Mouse (Mus musculus): ENCODE results near the gene Zfp74.

Gene Zfp74

DNA sequence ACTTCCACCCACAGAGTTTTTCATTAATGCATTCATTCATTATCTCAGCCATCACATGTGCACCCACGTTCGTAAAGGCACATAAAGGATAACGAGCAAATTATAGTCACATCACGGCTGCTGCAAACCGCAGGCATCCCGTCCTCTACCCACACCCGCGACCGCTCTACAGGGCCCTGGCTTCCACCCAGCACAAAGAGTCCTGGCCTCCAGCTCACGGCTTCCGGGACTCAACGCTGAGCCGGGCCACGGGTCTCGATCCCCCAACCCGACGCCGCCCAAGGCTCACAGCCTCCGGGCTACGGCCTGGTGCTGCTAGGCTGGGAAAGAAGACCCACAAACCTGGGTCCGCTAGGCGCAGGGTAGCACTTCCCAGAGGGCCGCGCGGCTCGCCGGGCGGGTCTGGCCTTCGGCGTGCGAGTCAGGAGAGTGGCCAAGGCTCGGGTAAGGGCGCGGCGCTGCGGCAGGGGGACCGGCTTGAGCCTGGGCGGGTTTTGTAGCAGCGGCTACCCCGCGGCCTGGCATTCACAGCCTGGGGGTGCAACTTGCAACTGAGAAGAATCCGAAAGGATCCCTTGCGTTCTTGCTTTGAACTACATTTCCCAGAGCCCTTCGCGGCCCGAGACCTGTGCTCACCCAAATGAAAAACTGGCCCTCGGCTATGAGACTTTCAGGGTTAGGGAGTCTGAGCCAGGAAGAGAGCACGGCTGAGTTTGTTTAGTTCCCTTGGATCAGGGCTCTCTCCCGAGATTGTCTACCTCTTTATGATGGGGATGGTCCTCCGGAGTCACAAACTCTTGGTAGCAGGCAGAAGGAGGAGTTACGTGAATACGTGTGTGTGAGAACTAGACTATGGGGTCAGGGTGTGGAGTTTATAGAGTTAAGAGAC is at the start of gene Zfp74:
Gene Zfp74, minus strand, starts transcription at position 577 of the 889 bp plus-strand sequence.
- H3K4me1 ChIP-seq (replicated peaks; ENCODE audit: low read depth, low read length), result peaks cover 13% of the 10 kb centered on the region
- peak within 1 kb of the TSS; percentile 85 for H3K4me3 ChIP-seq (replicated peaks; ENCODE audit: low read length)
- H3K9me3 ChIP-seq (ENCODE audit: low read length), result no peaks in the 10 kb centered on the region
- peaks cover 15% of the 10 kb centered on the region; the same call in 1 of the 2 replicates for H3K36me3 ChIP-seq (ENCODE audit: insufficient read depth, low read length)
- no peaks in the 10 kb centered on the region for H3K27me3 ChIP-seq (ENCODE audit: insufficient read depth, low read length)
- TF ChIP-seq CTCF (conservative IDR thresholded peaks at IDR 0.05; ENCODE audit: low read length), result no peak
- TF ChIP-seq POU5F1 (IDR thresholded peaks at IDR 0.05; ENCODE audit: borderline replicate concordance, low read length), result no peak
- TF ChIP-seq NANOG (IDR thresholded peaks at IDR 0.05; ENCODE audit: borderline replicate concordance, low read length), result no peak

DNA sequence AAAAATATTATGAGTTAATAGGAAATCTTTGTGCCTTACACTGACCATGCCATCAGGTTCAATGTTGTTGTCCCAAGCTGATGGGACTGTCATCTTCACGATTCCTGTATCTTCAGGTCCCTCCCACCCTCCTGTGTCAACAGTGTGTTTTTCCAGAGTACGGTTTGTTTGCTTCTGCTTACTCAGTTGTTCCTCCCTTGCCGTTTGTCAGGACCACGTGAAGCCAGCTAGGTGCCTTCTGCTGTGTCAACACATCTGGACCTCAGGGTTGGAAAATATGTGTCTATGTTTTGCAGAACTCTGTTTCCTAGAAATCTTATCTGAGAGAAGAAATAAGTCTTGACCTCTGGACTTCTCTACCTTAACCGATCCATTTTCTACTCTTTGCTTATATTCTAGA is 46.7 kb upstream of the Zfp74 start:
- Histone ChIP-seq H3K36me3 (ENCODE audit: insufficient read depth, low read length) (peaks cover 97% of the 10 kb centered on the region), H3K4me1 (replicated peaks; ENCODE audit: low read depth, low read length) (peaks cover 24% of the 10 kb centered on the region), H3K27me3 (ENCODE audit: insufficient read depth, low read length) (no peaks in the 10 kb centered on the region), H3K4me3 (replicated peaks; ENCODE audit: low read length) (no peak overlapping the region), H3K9me3 (ENCODE audit: low read length) (no peaks in the 10 kb centered on the region)
- TF ChIP-seq CTCF (conservative IDR thresholded peaks at IDR 0.05; ENCODE audit: low read length), result no peak

DNA sequence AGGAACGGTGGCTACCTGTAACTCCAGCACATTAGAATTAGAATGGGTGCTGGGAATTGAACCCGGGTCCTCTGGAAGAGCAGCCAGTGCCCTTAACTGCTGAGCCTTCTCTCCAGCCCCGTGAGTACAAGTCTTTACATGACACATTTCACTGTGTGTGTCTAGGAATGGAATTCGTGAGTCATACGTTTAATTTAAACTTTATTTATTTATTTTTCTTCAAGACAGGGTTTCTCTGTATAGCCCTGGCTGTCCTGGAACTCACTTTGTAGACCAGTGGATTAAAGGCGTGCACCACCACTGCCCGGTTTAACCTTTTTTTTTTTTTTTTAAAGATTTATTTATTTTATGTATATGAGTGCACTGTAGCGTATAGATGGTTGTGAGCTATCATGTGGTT is 41.2 kb upstream of the Zfp74 start:
- peaks cover 94% of the 10 kb centered on the region for H3K36me3 ChIP-seq (ENCODE audit: insufficient read depth, low read length)
- no peaks in the 10 kb centered on the region for H3K9me3 ChIP-seq (ENCODE audit: low read length)
- no peak for TF ChIP-seq NANOG (IDR thresholded peaks at IDR 0.05; ENCODE audit: borderline replicate concordance, low read length)
- no peak for TF ChIP-seq CTCF (conservative IDR thresholded peaks at IDR 0.05; ENCODE audit: low read length)
- TF ChIP-seq POU5F1 (IDR thresholded peaks at IDR 0.05; ENCODE audit: borderline replicate concordance, low read length), result no peak
- H3K4me3 ChIP-seq (replicated peaks; ENCODE audit: low read length), result no peak overlapping the region
- no peaks in the 10 kb centered on the region for H3K27me3 ChIP-seq (ENCODE audit: insufficient read depth, low read length)
- peaks cover 65% of the 10 kb centered on the region for H3K4me1 ChIP-seq (replicated peaks; ENCODE audit: low read depth, low read length)

DNA sequence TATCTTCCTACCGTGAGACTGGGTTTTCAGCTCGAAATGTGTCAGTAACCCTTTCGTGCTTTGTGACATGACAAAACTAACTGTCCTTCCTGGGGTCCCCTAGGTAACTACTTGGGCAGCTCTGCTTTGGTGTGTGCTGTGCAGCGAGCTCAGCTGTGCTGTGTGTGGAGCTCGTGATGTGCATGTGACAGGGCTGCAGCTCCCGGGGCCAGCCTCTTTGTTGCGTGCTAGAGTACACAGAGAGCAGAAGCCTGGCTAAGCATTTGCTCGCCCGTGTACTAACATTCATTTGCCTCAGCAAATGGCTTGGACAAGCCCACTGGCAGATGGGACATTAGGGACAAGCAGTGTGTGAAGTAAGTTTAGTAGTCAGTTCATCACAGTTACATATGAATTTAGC is 39.5 kb upstream of the Zfp74 start:
- peaks cover 75% of the 10 kb centered on the region for H3K4me1 ChIP-seq (replicated peaks; ENCODE audit: low read depth, low read length)
- H3K4me3 ChIP-seq (replicated peaks; ENCODE audit: low read length), result no peak overlapping the region
- no peaks in the 10 kb centered on the region for H3K9me3 ChIP-seq (ENCODE audit: low read length)
- TF ChIP-seq CTCF (conservative IDR thresholded peaks at IDR 0.05; ENCODE audit: low read length), result no peak
- no peaks in the 10 kb centered on the region for H3K27me3 ChIP-seq (ENCODE audit: insufficient read depth, low read length)
- H3K36me3 ChIP-seq (ENCODE audit: insufficient read depth, low read length), result peaks cover 92% of the 10 kb centered on the region

DNA sequence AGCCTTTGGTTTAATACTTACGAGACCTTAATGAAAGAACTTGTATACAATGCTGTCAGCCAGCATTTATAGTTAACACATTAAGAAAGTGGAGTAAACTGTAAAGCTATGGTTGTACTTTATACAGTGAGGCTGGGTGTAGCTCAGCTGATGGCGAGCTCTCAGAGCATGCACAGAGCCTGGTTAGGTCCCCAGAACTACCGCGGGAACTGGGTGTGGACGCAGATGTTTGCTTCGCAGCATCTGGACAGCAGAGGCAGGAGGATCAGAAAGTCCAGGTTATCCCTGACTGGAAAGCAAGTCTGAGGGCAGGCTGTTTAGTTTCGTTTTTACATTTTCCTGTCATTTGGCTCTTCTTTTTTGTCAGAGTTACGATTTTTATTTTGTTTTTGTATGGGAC is 38.8 kb upstream of the Zfp74 start:
- no peaks in the 10 kb centered on the region for H3K9me3 ChIP-seq (ENCODE audit: low read length)
- H3K4me1 ChIP-seq (replicated peaks; ENCODE audit: low read depth, low read length), result peaks cover 74% of the 10 kb centered on the region
- H3K36me3 ChIP-seq (ENCODE audit: insufficient read depth, low read length), result peaks cover 92% of the 10 kb centered on the region
- H3K27me3 ChIP-seq (ENCODE audit: insufficient read depth, low read length), result no peaks in the 10 kb centered on the region
- H3K4me3 ChIP-seq (replicated peaks; ENCODE audit: low read length), result no peak overlapping the region
- TF ChIP-seq NANOG (IDR thresholded peaks at IDR 0.05; ENCODE audit: borderline replicate concordance, low read length), result no peak

DNA sequence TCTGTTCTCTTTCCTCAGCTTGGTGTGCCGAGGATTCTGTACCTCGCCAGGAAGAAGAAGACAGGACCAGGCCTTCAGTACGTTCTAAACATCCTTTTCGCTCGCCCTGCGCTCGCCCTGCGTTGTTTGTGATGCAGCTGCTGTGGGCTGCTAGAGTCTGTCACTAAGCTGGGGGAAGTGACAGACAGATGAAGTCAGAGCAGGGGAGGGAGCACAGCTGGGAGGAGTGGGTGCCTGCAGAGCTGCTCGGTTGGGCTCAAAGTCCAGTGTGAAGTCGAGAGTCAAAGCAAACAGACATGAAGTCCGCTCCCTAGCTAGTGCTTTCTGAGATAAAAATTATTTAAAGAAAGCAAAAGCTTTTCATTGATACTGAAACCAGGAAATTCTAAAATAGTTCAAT is 35.1 kb upstream of the Zfp74 start:
- no peak overlapping the region for H3K4me3 ChIP-seq (replicated peaks; ENCODE audit: low read length)
- no peaks in the 10 kb centered on the region for H3K27me3 ChIP-seq (ENCODE audit: insufficient read depth, low read length)
- peaks cover 80% of the 10 kb centered on the region for H3K4me1 ChIP-seq (replicated peaks; ENCODE audit: low read depth, low read length)
- peaks cover 83% of the 10 kb centered on the region for H3K36me3 ChIP-seq (ENCODE audit: insufficient read depth, low read length)
- H3K9me3 ChIP-seq (ENCODE audit: low read length), result no peaks in the 10 kb centered on the region
- TF ChIP-seq POU5F1 (IDR thresholded peaks at IDR 0.05; ENCODE audit: borderline replicate concordance, low read length) (no peak), CTCF (conservative IDR thresholded peaks at IDR 0.05; ENCODE audit: low read length) (no peak), NANOG (IDR thresholded peaks at IDR 0.05; ENCODE audit: borderline replicate concordance, low read length) (no peak)

DNA sequence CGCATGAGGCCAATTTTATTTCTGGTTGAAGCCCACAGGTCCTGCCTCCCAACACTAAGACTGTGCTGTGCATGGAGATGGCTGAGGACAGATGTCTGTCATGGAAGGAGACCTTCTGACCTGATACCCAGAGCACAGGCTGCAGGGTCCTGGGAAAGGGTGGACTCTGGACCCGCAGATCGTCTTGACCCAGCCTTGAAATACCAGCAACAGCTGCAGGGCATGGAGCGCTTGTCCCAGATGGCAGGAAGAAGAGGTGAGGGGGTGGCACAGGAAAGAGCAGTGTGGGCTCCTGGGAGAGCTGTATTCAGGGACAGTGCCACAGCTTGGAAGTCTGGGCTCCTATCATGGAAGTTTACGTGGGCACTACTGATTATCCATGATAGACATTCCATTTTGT is 33.7 kb upstream of the Zfp74 start:
- peaks cover 71% of the 10 kb centered on the region for H3K36me3 ChIP-seq (ENCODE audit: insufficient read depth, low read length)
- no peaks in the 10 kb centered on the region for H3K27me3 ChIP-seq (ENCODE audit: insufficient read depth, low read length)
- TF ChIP-seq CTCF (conservative IDR thresholded peaks at IDR 0.05; ENCODE audit: low read length) (no peak), NANOG (IDR thresholded peaks at IDR 0.05; ENCODE audit: borderline replicate concordance, low read length) (no peak), POU5F1 (IDR thresholded peaks at IDR 0.05; ENCODE audit: borderline replicate concordance, low read length) (no peak)
- peak overlapping the region; percentile 14; the same call in 1 of the 2 replicates for H3K4me3 ChIP-seq (replicated peaks; ENCODE audit: low read length)
- H3K9me3 ChIP-seq (ENCODE audit: low read length), result no peaks in the 10 kb centered on the region
- peaks cover 71% of the 10 kb centered on the region for H3K4me1 ChIP-seq (replicated peaks; ENCODE audit: low read depth, low read length)

DNA sequence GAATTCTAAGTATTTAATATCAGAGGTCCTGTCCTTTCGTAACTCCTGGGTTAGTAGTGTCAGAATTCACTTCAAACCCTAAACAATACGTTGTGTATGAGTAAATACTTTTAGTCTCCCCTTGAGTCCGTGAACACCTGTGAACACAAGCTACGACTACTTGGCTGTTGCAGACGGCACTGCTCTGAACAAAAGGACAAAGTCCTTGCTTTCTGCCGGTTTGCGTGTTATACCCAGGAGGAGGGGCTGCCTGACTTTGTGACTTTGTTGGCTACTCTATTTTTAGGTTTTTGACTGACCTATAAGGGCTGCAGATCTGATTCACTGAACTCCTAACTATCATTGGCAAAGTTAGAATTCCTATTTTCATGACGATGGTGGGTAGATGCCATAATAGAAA is 32.2 kb upstream of the Zfp74 start:
- H3K4me1 ChIP-seq (replicated peaks; ENCODE audit: low read depth, low read length), result peaks cover 69% of the 10 kb centered on the region
- peak overlapping the region; percentile 98 for H3K4me3 ChIP-seq (replicated peaks; ENCODE audit: low read length)
- TF ChIP-seq NANOG (IDR thresholded peaks at IDR 0.05; ENCODE audit: borderline replicate concordance, low read length) (no peak), POU5F1 (IDR thresholded peaks at IDR 0.05; ENCODE audit: borderline replicate concordance, low read length) (no peak), CTCF (conservative IDR thresholded peaks at IDR 0.05; ENCODE audit: low read length) (no peak)
- H3K27me3 ChIP-seq (ENCODE audit: insufficient read depth, low read length), result no peaks in the 10 kb centered on the region
- peaks cover 57% of the 10 kb centered on the region for H3K36me3 ChIP-seq (ENCODE audit: insufficient read depth, low read length)
- no peaks in the 10 kb centered on the region for H3K9me3 ChIP-seq (ENCODE audit: low read length)

Data from E14TG2a.4 (cell line).